Comparison of ENCODE assay signal across 8 mouse cellular contexts in the genomic region with DNA sequence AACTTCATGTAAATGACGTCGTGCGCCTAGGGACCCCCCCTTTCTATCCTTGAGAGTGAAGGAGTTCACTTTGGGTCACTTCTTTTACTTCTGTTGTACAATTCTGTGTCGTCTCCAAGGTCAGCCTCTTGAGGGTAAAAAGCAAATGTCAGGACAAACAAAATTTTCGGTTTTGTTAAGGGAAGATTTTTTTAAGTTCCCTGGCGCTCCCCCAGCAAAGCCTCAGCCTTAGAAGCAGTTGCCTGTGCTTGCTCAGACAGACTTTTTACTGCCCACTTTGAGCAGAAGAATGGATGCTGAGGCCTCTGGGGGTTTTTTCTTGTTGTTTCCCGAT. TPM values are rescaled to one million over a fixed set of nuclear protein-coding genes. Genes with fewer than 3 reads are reported as not detected.
DNase-seq lines count a peak whose midpoint lies in the region; ATAC-seq and TF ChIP-seq lines count a peak whose summit lies in the region.

No protein-coding gene starts in this region.

- dilution Hi-C loops in CH12.LX (cut with MboI; ENCODE audit: extremely low pct_ligation_motif_present, extremely low pct_unique_long_range_greater_than_20kb, low sequenced_read_pairs), result no loop called here

- H3K27ac ChIP-seq in CH12.LX (ENCODE audit: insufficient read depth, low read depth), result peak overlapping the region; percentile 14; the same call in 1 of the 2 replicates
- peak overlapping the region; percentile 67 for H3K27ac ChIP-seq in forebrain, postnatal 0 days (ENCODE audit: low read depth, low read length)
- H3K27ac ChIP-seq in liver, embryonic 12.5 days, result peak overlapping the region; percentile 72; the same call in 1 of the 2 replicates
- peak overlapping the region; percentile 94 for H3K27ac ChIP-seq in small intestine, adult 2 months (ENCODE audit: insufficient read depth, low read depth, low read length)

- H3K4me2 ChIP-seq in CH12.LX (ENCODE audit: insufficient read depth, low read depth, poor library complexity, severe bottlenecking), result peak overlapping the region; percentile 98
- peak overlapping the region; percentile 92 for H3K4me2 ChIP-seq in forebrain, postnatal 0 days (ENCODE audit: low read depth)
- peak overlapping the region; percentile 99 for H3K4me2 ChIP-seq in liver, embryonic 12.5 days

- peak overlapping the region; percentile 89 for H3K9ac ChIP-seq in CH12.LX (ENCODE audit: insufficient read depth, low read depth)
- H3K9ac ChIP-seq in forebrain, postnatal 0 days, result peak overlapping the region; percentile 88
- H3K9ac ChIP-seq in liver, embryonic 12.5 days, result peak overlapping the region; percentile 85

- TF ChIP-seq CTCF in CH12.LX (conservative IDR thresholded peaks at IDR 0.05 in 1 of 2, IDR thresholded peaks at IDR 0.05 in 1 of 2; ENCODE audit: low read depth in 2 of 2, low read length in 2 of 2), result no peak
- TF ChIP-seq CTCF in forebrain, postnatal 0 days (IDR thresholded peaks at IDR 0.05; ENCODE audit: low read depth), result no peak
- TF ChIP-seq CTCF in small intestine, adult 2 months (IDR thresholded peaks at IDR 0.05; ENCODE audit: extremely low read depth, insufficient read length, insufficient replicate concordance, low read depth, low read length), result no peak

- peaks cover 39% of the 10 kb centered on the region for H3K79me2 ChIP-seq in CH12.LX (replicated peaks; ENCODE audit: control insufficient read depth, extremely low read depth, insufficient read depth, poor library complexity, severe bottlenecking)

- no peak for TF ChIP-seq EP300 in CH12.LX (IDR thresholded peaks at IDR 0.05; ENCODE audit: low read length)

- H3K27me3 ChIP-seq in CH12.LX (replicated peaks), result peaks cover 11% of the 10 kb centered on the region
- H3K27me3 ChIP-seq in forebrain, postnatal 0 days (ENCODE audit: insufficient read depth, low read length), result no peaks in the 10 kb centered on the region
- H3K27me3 ChIP-seq in liver, embryonic 12.5 days (replicated peaks), result peaks cover 43% of the 10 kb centered on the region
- no peaks in the 10 kb centered on the region for H3K27me3 ChIP-seq in small intestine, adult 2 months (ENCODE audit: control insufficient read depth, insufficient read depth, low read length)

- TF ChIP-seq RAD21 in CH12.LX (IDR thresholded peaks at IDR 0.05; ENCODE audit: low read depth, low read length), result no peak

- peaks cover 10 to 32% of the 10 kb centered on the region in 2 experiments for H3K4me1 ChIP-seq in CH12.LX (ENCODE audit: control insufficient read depth in 1 of 2, insufficient read depth in 2 of 2)
- H3K4me1 ChIP-seq in forebrain, postnatal 0 days (ENCODE audit: insufficient read depth), result peaks cover 27% of the 10 kb centered on the region
- H3K4me1 ChIP-seq in liver, embryonic 12.5 days, result peaks cover 39% of the 10 kb centered on the region
- H3K4me1 ChIP-seq in small intestine, adult 2 months (ENCODE audit: control insufficient read depth, insufficient read depth, insufficient read length, low read length), result peaks cover 31% of the 10 kb centered on the region

- WGBS in forebrain, postnatal 0 days, result 2% methylated on average over 7 of the region's 7 CpGs
- WGBS in liver, embryonic 12.5 days (ENCODE audit: insufficient replicate concordance), result 4% methylated on average over 7 of the region's 7 CpGs
- 1% methylated on average over 7 of the region's 7 CpGs for WGBS in small intestine, adult 2 months

- peak overlapping the region; percentile 76 to 90 (median 84) for H3K4me3 ChIP-seq in CH12.LX (replicated peaks in 1 of 3; ENCODE audit: low read depth in 2 of 3, low read length in 2 of 3, poor library complexity in 1 of 3)
- H3K4me3 ChIP-seq in forebrain, postnatal 0 days (ENCODE audit: low read depth, low read length), result peak overlapping the region; percentile 91
- peak overlapping the region; percentile 77 for H3K4me3 ChIP-seq in liver, embryonic 12.5 days
- H3K4me3 ChIP-seq in small intestine, adult 2 months (ENCODE audit: low read depth, low read length), result peak overlapping the region; percentile 99

- DNase-seq in 416B (ENCODE audit: low read depth), result peak; percentile 20
- no peak for DNase-seq in CH12.LX (ENCODE audit: extremely low read depth)
- DNase-seq in forebrain, postnatal 0 days, result peak; percentile 45
- no peak for DNase-seq in thymus, postnatal 10 days (ENCODE audit: low spot score in 2 of 2)
- no peak for DNase-seq in layer of hippocampus, adult 18-20 months (ENCODE audit: low spot score in 2 of 2)
- DNase-seq in layer of hippocampus, adult 11-12 months (ENCODE audit: low spot score), result no peak

- H3K9me3 ChIP-seq in CH12.LX (replicated peaks; ENCODE audit: low read length), result no peaks in the 10 kb centered on the region
- no peaks in the 10 kb centered on the region for H3K9me3 ChIP-seq in forebrain, postnatal 0 days (ENCODE audit: low read length)
- no peaks in the 10 kb centered on the region for H3K9me3 ChIP-seq in liver, embryonic 12.5 days (replicated peaks)

- ATAC-seq in forebrain, postnatal 0 days, result no peak
- ATAC-seq in liver, embryonic 12.5 days, result no peak

- in situ Hi-C loops in CH12.LX (cut with MboI; ENCODE audit: low pct_ligation_motif_present, low pct_unique_long_range_greater_than_20kb, low sequenced_read_pairs), result no loop called here

- no peak for TF ChIP-seq POLR2A in CH12.LX (IDR thresholded peaks at IDR 0.05; ENCODE audit: low read depth, low read length)
- no peak for TF ChIP-seq POLR2A in small intestine, adult 2 months (IDR thresholded peaks at IDR 0.05; ENCODE audit: low read depth, low read length)

- H3K36me3 ChIP-seq in CH12.LX (replicated peaks in 1 of 2; ENCODE audit: control insufficient read depth in 1 of 2, insufficient read depth in 1 of 2, low read length in 1 of 2), result peaks cover 0 to 8% of the 10 kb centered on the region in 2 experiments
- H3K36me3 ChIP-seq in forebrain, postnatal 0 days (ENCODE audit: insufficient read depth), result no peaks in the 10 kb centered on the region
- no peaks in the 10 kb centered on the region for H3K36me3 ChIP-seq in liver, embryonic 12.5 days
- 0 out of 2 replicates have a peak, but pooled peaks cover 1% of the 10 kb centered on the region for H3K36me3 ChIP-seq in small intestine, adult 2 months (ENCODE audit: control insufficient read depth, insufficient read depth, low read length)

TF ChIP-seq in CH12.LX, 34 proteins besides CTCF, POLR2A, EP300 and RAD21:
- no peak; the same call in 1 of the 2 replicates for TF ChIP-seq NELFE (IDR thresholded peaks at IDR 0.05; ENCODE audit: low read depth, low read length)
- no peak for TF ChIP-seq ELF1 (IDR thresholded peaks at IDR 0.05; ENCODE audit: low read depth, low read length)
- TF ChIP-seq IRF4 (IDR thresholded peaks at IDR 0.05; ENCODE audit: low read depth, low read length), result 0 out of 2 replicates have a peak, but pooled peaks have one; percentile 12
- 0 out of 2 replicates have a peak, but pooled peaks have one; percentile 66 for TF ChIP-seq CHD1 (IDR thresholded peaks at IDR 0.05; ENCODE audit: low read depth, low read length)
- 0 out of 2 replicates have a peak, but pooled peaks have one; percentile 31 for TF ChIP-seq UBTF (IDR thresholded peaks at IDR 0.05; ENCODE audit: low read depth, low read length)
- TF ChIP-seq SIN3A (IDR thresholded peaks at IDR 0.05; ENCODE audit: low read length), result peak; percentile 20; the same call in 1 of the 2 replicates
- TF ChIP-seq HCFC1 (IDR thresholded peaks at IDR 0.05; ENCODE audit: low read depth, low read length), result 0 out of 2 replicates have a peak, but pooled peaks have one; percentile 21
- 0 out of 2 replicates have a peak, but pooled peaks have one; percentile 22 for TF ChIP-seq MAZ (IDR thresholded peaks at IDR 0.05; ENCODE audit: low read depth, low read length)
- TF ChIP-seq MXI1 (IDR thresholded peaks at IDR 0.05; ENCODE audit: low read depth, low read length), result peak; percentile 14; the same call in 1 of the 2 replicates
- TF ChIP-seq E2F4 (IDR thresholded peaks at IDR 0.05; ENCODE audit: insufficient replicate concordance, low read depth, low read length), result no peak

RNA-seq across cellular contexts. Expression of gene Trak1, which starts 0.7 kb away (rescaled TPM):
- total RNA-seq in CH12.LX (2012; rRNA removed), result 16.5 and 18.1 TPM in 2 replicates
- 7.0 and 8.2 TPM in 2 replicates for total RNA-seq in CH12.LX (2014; rRNA removed)
- 24.6 and 28.6 TPM in 2 replicates for polyA plus RNA-seq in CH12.LX (2012; ENCODE audit: insufficient read length, low read depth)
- total RNA-seq in forebrain, postnatal 0 days (2014; rRNA removed), result 115 and 116 TPM in 2 replicates
- polyA plus RNA-seq in forebrain, postnatal 0 days (2015; fragmentation: Nextera tagmentation; extraction: Ambion mirVana), result 46.2 and 61.8 TPM in 2 replicates
- 10.3 and 11.0 TPM in 2 replicates for polyA plus RNA-seq in liver, embryonic 12.5 days (2016; fragmentation: Nextera tagmentation; extraction: Ambion mirVana)
- polyA plus RNA-seq in small intestine, adult 2 months (2012; rRNA removed), result 55.4 and 99.8 TPM in 2 replicates
- total RNA-seq in layer of hippocampus, adult 18-20 months (2021), result 100 to 1,000 TPM; 228 to 237 TPM

RNA-seq across cellular contexts. Expression of gene Ulk4, which starts 21.0 kb away (rescaled TPM):
- total RNA-seq in CH12.LX (2012; rRNA removed) (18.5 and 23.3 TPM in 2 replicates), CH12.LX (2014; rRNA removed) (1.4 and 1.6 TPM in 2 replicates)
- 11.0 and 25.8 TPM in 2 replicates for polyA plus RNA-seq in CH12.LX (2012; ENCODE audit: insufficient read length, low read depth)
- total RNA-seq in forebrain, postnatal 0 days (2014; rRNA removed), result 5.5 and 13.3 TPM in 2 replicates
- polyA plus RNA-seq in forebrain, postnatal 0 days (2015; fragmentation: Nextera tagmentation; extraction: Ambion mirVana), result 104 and 105 TPM in 2 replicates
- polyA plus RNA-seq in liver, embryonic 12.5 days (2016; fragmentation: Nextera tagmentation; extraction: Ambion mirVana), result 50.8 and 52.6 TPM in 2 replicates
- polyA plus RNA-seq in small intestine, adult 2 months (2012; rRNA removed), result 0.51 and 0.65 TPM in 2 replicates
- total RNA-seq in layer of hippocampus, adult 18-20 months (2021), result 1 to 10 TPM; 7.7 to 8.3 TPM

Comparison
In these comparisons a context has a peak if more than half of its experiments do, and no peak if none do; other contexts are left out.
1. DNase-seq: peak in 416B (single experiment) and forebrain, postnatal 0 days (single experiment); none in CH12.LX (single experiment), thymus, postnatal 10 days (0 of 2), layer of hippocampus, adult 18-20 months (0 of 2) and layer of hippocampus, adult 11-12 months (single experiment).
2. H3K27ac ChIP-seq: peak in every context shown above with its lines; median percentile 94 in small intestine, adult 2 months; 72 in liver, embryonic 12.5 days; 67 in forebrain, postnatal 0 days; 14 in CH12.LX.
3. Peak in every context shown above with its lines, with median percentiles within 50 percentile points of each other: H3K4me2 ChIP-seq, H3K4me3 ChIP-seq and H3K9ac ChIP-seq.